Mouse (Mus musculus) thymus, postnatal 10 days (tissue): ENCODE results near the gene Prl2c3.
"Not testable (repeated sequence)": the region's sequence is repeated elsewhere in the genome, so short reads cannot be mapped to it uniquely, and the experiment has no call there.

ENCODE experiments used
- DNase-seq, 2 experiments: peaks; one replicate each; pipeline ENCODE4 v3.0.0; 2021; ENCODE audit warnings: low spot score in 2 of 2

Gene Prl2c3

GRCm38 (mm10) chr13:12799979-12800378 is at the start of gene Prl2c3:
Gene Prl2c3, minus strand, starts transcription at chr13:12800079.
- not testable (repeated sequence) for DNase-seq

GRCm38 (mm10) chr13:12848254-12848653 is 48.4 kb upstream of the Prl2c3 start:
- not testable (repeated sequence) for DNase-seq

DNA sequence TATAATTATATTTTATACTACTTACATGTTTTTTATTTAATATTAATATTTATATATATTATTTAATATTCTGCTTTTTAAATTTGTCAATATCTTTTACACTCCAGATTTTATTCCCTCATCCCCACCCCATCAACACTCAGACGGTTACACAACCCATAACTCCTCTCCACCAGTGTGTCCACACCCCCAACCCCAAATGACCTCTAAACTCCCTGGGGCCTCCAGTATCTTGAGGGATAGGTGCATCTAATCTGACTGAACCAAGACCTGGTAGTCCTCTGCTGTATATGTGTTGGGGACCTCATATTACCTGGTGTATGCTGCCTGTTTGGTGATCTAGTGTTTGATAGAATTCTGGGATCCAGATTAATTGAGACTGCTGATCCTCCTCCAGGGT is 44.8 kb upstream of the Prl2c3 start:
- DNase-seq: not testable (repeated sequence)

GRCm38 (mm10) chr13:12837546-12837945 is 37.7 kb upstream of the Prl2c3 start:
- not testable (repeated sequence) for DNase-seq

GRCm38 (mm10) chr13:12831769-12832168 is 31.9 kb upstream of the Prl2c3 start:
- DNase-seq: no peak

DNA sequence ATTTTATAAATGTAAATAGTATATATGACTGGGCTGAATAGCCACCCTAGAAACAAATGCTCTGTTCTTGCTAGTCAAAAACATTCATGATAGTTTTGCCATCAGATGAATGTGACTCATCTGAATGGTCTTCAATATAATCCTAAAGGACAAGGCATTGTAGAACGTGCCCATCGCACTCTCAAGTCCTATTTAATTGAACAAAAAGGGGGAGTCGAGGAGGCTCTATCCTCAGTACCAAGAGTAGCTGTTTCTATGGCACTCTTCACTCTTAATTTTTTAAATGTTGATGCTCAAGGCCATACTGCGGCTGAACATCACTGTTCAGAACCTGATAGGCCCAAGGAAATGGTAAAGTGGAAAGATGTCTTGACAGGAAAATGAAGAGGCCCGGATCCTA is 29.2 kb upstream of the Prl2c3 start:
- DNase-seq: no peak

- DNase-seq: not testable (repeated sequence)
Observed at GRCm38 (mm10) chr13:12824500-12825176, 24.8 kb upstream of the Prl2c3 start.

DNA sequence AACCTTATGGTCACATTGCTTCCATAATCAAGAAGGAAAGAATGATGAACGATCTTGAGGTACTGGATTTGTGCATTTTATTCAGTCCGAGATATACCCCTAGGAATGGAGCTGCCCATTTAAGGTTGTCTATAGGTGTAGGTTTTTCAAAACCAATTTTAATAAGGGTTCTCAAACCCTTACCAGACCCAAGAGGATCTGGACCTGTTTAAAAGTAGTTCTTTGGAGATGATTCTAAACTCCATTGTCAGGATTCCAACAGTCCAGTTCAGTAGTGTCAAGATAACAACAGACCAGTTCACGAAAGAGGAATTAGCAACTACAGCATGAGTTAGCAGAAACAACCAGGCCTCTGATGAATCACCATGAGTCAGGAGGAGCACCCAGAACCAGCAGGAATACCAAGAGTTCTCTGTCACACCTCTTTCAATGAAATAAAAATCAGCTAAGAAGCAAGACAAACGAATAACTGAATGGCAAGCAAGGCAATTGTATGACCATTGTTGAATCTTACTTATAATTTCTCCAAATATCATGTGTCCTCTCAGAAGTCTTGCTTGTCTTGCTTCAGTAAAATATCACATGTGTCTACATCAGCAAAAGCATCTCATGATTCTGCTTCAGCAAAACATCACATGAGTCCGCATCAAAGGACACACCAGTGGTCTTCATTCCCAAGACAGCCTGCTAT is 14.0 kb upstream of the Prl2c3 start:
- DNase-seq: not testable (repeated sequence)

DNA sequence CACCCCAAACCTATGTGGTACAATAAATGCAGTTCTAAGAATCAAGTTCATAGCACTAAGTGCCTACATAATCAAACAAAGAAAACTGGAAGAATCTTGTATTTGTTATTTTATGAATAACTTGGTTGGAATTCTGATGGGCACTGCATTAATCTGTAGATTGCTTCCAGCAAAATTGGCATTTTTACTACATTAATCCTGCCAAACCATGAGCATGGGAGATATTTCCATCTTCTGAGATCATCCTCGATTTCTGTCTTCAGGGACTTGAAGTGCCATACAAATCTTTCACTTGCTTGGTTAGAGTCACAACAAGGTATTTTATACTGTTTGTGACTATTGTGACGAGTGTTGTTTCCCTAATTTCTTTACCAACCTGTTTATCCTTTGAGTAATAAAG is 9.7 kb upstream of the Prl2c3 start:
- no peak for DNase-seq

- not testable (repeated sequence) for DNase-seq
Observed at GRCm38 (mm10) chr13:12808793-12809512, 9.1 kb upstream of the Prl2c3 start.

DNA sequence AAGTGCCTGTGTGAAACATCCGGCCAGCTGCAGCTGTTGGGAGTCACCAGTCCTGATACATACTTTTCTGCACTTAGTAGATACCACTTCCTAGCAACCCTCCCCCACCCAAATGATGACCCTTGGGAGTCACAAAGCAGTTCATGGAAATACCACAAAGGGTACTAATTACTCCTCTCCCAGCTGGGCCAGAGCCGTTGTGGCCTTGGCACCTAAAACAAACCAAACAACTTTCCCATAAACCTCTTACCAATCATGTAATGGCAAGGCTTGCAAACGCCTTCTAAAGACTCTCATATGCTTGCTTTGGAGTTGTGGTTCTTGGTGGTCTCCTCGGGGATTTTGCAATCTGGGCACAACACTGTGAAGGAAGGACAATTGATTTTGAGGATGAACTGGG is 6.6 kb upstream of the Prl2c3 start:
- DNase-seq: not testable (repeated sequence)

- not testable (repeated sequence) for DNase-seq
Observed at GRCm38 (mm10) chr13:12769442-12770091, 30.3 kb downstream of the Prl2c3 start.
